Mouse (Mus musculus): ENCODE results near the gene Barhl2. TPM values are rescaled to one million over a fixed set of nuclear protein-coding genes. Genes with fewer than 3 reads are reported as not detected.

The Barhl2 gene
- polyA plus RNA-seq (2012; rRNA removed): not detected in 2 replicates

DNA sequence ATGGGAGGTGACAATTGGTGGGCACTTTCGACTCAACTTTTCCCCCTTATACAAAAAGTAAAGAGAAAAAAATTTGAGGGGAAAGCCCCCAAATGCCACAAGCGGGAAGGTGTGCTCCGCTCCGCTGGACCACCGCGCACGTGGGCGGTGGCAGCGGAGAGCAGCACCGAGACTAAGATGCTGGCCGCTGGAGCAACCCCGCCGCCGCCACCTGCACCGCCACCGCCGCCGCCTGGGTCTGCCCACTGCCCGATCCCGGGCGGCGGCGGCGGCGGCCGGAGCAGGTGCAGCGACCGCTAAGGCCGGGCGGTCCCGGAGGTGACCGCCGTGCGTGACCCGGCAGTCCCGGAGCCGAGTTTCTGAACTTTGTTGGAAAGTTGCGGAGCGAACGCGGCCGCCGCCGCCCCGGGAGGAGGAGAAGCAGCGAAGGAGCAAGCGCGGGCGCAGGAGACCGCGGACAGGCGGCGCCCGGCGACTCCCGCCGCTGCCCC, at the start of gene Barhl2:
Gene Barhl2, minus strand, starts transcription at position 181 of the 491 bp plus-strand sequence.

Other genes starting within 250 kb of the Barhl2 start
- not detected in 2 replicates for gene Gm17304, start 150.9 kb upstream of the Barhl2 start, polyA plus RNA-seq (2012; rRNA removed)
- gene Zfp644, start 239.1 kb upstream of the Barhl2 start, polyA plus RNA-seq (2012; rRNA removed): 5.1 and 6.8 TPM in 2 replicates

All from colon, adult 2 months (tissue).